Mouse (Mus musculus): ENCODE measurements around the gene Aarsd1.
"Not testable (repeated sequence)": the region's sequence is repeated elsewhere in the genome, so short reads cannot be mapped to it uniquely, and the experiment has no call there.

The Aarsd1 gene

DNA sequence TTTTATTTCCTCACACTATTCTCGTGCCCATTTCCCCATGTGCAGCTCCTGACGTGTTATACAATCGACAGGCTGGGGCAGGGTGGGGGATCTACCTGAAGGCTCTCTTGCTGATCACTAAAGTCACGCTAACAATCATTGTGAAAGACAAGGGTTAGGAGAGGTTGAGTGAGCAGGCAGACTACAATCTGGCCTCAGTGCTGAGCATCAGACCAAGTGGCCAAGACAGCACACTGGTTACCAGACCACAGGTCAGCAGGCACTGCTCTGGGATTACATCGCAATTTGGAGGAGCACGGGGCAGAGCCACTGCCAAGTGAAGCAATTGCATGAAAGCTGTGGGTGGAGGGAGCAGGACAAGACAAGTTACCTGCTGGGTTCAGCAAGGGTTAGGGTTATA lies 38.5 kb downstream of the Aarsd1 start:
- no peak for DNase-seq (ENCODE audit: low spot score in 2 of 2)

DNA sequence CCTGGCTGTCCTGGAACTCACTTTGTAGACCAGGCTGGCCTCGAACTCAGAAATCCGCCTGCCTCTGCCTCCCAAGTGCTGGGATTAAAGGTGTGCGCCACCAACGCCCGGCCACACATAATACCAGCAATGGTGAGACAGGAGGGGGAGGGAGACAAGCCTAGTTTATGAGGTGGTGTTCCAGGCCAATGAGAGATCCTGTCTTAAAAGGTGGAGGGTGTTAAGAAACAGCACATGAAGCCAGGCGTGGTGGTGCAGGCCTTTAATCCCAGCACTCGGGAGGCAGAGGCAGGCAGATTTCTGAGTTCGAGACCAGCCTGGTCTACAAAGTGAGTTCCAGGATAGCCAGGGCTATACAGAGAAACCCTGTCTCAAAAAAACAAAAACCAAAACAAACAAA lies 39.2 kb downstream of the Aarsd1 start:
- not testable (repeated sequence) for DNase-seq (ENCODE audit: low spot score in 2 of 2)

DNA sequence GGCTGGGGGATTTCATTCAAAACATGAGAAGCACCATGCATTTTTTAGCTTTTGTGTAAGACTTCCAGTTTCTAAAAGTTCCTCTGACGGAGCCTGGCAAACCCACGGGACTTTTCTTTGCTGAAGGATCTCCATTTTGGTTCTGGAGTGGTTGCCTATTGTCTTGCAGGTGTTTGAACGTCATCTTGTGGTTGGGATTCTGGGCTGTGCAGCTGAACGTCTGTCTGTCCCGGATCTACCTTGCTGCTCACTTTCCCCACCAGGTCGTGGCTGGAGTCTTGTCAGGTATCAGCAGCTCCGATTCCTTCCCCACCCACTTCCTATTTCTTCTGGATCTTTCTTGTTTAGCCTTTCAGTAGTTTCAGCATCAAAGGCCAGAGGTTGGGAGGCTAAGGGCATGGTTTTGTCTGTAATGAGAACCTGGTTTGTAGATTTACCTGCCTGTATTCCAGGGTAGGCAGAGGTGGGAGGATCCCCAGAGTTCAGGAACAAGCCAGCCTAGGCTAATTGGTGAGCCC lies 42.9 kb downstream of the Aarsd1 start:
- no peak for DNase-seq (ENCODE audit: low spot score in 2 of 2)

DNA sequence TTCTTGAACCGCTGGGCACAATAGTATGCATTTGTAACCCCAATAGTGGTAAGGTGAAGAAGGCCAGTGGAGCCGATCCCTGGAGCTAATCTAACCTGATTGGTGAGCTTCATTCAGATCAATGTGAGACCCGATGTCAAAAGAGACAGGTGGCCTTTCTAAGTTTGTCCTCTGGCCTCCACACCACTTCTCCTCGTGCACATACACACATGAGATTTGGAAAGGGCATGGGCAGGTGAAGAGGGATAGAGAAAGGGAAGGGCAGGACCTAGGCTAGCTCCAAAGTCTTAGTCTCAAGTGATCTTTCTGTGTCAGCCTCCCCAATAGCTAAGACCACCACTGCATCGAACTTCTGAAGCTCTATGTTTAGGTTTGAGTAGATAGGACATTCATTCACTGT lies 47.3 kb downstream of the Aarsd1 start:
- DNase-seq (ENCODE audit: low spot score in 2 of 2) = no peak

DNA sequence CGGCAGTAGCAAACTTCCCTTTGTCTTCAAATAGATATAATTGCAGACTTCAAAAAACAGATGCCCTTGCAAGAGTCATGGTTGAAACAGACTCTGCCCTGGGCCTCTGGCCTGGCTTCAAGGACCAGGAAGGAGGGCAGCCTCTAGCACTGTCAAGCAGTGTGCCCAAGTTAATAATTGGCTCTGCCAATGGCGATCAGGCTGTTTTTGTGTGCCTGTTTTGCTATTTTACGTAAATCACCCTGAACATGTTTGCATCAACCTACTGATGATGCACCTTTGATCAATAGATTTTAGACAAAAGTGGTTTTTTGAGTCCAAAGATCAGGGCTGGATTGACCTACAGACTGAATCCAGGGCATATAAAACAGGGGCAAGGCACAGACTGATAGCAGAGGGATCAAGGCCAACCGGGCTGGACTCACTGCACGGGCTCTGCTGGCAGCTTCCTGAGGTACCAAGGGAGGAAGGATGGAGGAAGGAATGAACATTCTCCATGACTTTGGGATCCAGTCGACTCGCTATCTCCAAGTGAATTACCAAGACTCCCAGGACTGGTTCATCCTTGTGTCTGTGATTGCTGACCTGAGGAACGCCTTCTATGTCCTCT lies 50.0 kb downstream of the Aarsd1 start, which contains the start of gene G6pc:
TSS of gene G6pc (plus strand) at position 236 of the 610 bp plus-strand sequence.
- no peak for DNase-seq (ENCODE audit: low spot score in 2 of 2)

DNA sequence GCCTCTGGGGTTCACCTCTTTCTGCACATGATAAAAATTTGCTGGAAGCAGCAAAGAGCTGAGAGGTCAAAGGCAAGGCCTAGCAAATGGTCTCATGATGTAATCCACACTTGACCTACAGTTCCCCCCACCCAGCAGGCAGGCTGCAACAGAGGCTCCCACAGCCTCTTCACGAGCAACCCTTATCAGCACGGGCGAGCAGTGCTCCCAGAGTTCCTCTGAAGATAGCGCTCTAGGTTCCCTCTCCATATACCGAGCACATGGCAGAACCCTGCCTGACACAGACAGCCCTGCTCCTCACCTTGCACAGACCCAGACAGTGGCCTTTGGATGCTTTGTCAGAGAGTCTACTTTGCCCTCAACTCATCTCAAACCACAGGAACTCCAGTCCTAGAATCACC lies 52.9 kb downstream of the Aarsd1 start:
- no peak for DNase-seq (ENCODE audit: low spot score in 2 of 2)

DNA sequence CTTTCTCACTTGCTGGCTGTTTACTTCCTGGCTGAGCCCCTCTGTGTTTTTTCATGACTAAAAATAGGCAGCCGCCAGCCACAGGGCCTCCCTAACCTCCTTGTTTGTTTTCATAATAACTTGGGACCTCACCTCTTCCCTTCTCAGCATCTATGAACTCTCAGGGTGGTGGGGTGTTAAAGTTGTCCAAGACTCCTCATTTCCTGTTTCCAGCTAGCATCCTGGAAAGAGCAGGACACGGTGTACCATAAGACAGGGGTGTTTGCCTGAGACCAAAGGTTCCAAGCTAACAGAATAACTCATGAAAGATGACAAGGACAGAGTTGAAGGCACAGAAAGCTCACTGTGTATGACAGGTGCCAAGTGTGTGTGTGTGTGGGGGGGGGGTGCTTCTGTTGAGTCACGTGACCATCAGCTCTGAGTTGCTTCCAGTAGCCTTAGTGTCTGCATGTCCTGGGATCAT lies 56.7 kb downstream of the Aarsd1 start:
- no peak for DNase-seq (ENCODE audit: low spot score in 2 of 2)

DNA sequence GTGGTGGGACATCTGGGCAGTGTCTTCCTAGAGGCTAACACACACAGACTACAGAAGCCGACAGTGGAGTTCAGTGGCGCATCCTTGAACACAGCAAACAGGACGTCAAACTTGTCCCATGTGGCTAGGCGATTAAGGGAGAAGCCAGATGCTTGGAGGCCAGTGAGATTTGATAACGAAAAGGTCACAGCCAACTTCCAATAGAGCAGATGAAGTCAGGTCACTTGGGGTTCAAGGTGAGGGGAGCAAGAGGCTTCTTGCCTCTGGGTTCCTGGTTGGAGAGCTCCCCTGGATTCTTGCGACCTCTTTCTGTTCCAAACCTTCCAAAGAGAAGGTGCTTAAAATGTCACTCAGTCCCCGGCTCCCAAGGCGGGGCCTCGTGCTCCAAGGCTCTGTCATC lies 57.6 kb downstream of the Aarsd1 start:
- no peak for DNase-seq (ENCODE audit: low spot score in 2 of 2)

DNA sequence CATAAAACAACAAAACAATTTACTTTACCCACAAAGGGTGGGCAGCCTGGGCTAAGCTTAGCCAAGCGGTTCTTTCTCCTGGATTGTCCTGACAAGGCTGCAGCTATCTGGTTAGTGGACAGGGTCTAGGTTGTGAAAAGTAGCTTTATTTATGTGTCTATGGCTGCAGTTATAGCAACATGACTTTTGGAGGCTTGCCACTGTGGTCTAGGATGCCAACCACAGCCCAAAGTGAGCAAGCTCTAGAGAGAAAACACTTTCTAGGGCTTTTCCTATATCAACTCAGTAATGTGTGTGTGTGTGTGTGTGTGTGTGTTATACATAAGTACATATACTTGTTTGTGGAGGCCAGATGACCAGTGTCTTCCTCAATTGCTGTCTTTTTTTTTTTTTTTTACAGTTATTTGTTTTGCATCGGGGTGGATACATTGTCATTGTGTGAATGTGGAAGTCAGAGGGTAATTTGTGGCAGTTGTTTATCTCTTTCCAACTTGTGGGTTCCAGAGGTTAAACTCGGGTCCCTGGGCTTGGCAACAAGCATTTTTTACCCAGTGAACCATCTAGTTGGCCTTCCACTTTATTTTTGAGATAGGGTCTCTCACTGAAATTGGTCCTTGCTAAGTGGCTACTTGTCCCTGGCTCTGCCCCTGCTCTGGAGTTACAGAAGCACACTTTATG lies 59.8 kb downstream of the Aarsd1 start:
- DNase-seq (ENCODE audit: low spot score in 2 of 2) = no peak

All from frontal cortex, postnatal 10 days (tissue).